Mouse (Mus musculus): ENCODE results near the gene Pcsk5.
"Not testable (repeated sequence)": the region's sequence is repeated elsewhere in the genome, so short reads cannot be mapped to it uniquely, and the experiment has no call there.

The Pcsk5 gene

DNA sequence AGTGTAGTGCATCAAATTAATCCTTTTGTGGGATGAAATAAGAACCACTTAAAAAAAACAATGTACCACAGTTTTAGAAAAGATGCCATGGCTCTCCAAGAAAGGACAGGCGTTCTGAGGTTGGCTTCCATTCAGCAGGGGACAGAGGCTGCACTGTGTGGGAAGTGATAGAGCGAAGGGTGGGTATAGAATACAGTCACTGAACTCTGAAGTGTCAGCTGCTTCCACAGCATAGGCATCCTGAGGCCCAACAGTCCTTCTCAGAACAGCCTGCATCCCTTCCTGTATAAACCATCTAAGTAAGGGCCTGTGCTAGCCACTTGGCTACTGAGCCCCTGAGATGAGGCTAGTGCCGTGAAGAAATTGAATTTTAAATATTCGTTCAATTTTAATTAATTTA, 271.3 kb downstream of the Pcsk5 start:
- DNase-seq = no peak

DNA sequence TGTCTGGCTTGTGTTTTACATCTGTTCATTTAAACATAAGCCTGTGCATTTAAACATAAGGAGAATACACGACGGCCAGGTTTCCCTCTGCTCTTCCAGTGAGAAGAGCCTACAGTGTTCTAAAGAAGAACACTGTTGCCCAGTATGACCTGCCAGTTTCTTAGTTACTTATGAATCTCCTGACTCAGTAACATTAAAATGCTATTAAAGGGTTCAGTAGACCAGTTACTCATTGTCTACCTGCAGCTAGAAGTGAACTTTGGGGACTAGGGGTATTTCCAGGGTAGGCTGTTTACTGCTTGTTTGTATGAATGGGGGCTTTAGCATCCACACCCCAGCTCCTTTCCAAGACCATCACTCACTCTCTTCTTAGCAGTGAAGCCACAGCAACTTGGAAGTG, 278.7 kb downstream of the Pcsk5 start:
- no peak for DNase-seq

DNA sequence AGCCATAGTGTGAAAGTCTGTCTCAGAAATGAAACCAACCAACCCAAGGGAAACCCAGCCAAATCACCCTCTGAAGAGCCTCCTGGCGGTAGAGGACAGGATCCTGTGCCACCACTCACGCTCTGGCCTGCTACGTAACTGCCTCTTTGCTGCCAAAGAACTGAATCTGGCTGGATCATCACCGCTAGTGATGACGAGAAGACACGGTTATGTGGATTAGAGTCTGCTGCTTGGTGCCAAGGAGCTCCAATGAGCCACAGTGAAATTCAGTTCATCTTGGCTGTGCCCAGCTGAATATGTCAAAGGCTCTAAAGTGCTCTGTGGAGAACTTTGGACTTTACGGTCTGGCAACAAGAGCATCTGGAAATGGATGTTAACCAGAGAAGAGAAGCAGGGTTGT, 282.3 kb downstream of the Pcsk5 start:
- DNase-seq = no peak

DNA sequence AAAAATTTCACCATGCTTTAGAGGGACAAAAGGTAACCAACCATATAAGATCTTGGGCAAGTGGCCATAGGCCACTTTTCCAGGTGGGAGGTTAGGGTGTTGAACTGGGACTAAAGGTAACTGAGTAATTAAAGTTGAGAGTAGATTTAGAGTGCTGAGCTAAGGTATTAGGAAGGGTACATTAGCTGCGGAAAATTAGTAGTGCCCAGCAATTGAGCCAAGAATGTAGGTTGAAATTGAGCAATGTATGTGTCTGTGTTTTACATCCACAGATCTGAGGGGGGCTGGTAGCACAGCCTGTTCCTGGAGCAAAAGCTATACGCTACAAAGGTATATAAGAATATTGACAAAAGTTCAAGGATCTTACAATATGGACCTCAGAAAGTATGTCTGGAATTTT, 282.9 kb downstream of the Pcsk5 start:
- no peak for DNase-seq

DNA sequence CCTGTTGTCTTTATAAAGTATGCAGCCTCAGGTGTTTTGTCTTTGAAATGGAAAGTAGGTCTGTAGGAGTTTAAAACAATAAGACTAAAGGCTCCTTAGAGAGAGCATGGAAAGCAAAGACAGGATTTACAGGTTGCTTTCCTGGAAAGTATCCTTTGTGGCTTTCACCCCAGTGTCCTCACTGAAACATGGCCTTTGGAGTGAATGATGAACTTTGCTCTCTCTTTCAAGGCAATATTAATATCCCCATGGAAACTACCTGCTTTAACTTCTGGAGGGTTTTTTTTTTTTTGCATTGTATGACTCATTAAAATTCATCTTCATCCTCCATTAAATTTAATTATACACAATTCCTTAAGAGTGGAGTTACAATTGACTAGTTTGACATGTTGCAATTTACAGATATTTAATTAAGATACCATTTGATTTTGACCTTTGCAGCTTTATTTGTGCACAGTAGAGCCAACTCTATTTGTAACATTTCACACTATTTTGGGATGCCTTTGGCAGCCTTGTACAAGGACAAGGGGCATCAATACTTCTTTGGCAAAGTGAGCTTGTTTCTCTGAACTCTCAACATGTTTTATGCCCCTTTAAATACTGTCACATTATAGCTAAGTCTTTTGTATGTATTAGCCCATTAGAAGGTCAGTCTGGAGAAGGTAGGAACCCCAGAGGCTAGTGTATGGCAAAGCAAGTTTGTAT, 283.9 kb downstream of the Pcsk5 start:
- DNase-seq = no peak

DNA sequence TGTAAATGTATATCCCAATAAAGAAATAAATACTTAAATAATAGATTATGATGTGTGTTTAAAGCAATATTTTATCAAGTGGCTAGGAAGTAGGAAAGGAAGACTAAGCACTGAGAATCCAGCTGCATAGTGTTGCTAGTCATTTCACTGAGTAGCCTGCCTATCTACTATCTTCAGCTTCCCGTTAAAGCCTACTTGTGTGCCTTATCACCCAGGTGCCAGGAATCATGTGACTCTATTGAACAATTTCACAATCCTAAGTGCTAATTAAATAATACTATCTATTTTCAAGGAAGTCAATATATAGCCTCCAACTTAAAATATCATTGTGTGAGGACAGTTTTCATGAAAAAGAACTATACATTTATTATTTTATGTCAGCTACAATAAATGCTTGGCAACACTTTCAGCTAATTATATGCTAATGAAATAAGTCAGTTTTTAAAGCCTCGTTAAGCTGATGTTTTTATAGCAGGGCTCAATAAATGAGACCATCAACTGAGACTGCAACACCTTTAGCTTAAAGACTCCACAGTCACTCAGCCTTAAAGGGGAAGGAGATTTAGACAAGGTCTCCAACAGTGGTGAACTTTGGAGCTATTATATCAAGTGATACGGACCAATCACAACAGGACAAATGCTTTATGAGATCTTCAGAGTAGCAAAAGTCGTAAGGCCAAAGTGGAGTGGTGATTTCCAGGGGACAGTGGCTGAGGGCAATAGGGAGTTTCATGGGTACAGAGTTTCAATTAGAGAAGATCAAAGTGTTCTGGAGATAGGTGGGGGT, 308.5 kb downstream of the Pcsk5 start:
- no peak for DNase-seq

DNA sequence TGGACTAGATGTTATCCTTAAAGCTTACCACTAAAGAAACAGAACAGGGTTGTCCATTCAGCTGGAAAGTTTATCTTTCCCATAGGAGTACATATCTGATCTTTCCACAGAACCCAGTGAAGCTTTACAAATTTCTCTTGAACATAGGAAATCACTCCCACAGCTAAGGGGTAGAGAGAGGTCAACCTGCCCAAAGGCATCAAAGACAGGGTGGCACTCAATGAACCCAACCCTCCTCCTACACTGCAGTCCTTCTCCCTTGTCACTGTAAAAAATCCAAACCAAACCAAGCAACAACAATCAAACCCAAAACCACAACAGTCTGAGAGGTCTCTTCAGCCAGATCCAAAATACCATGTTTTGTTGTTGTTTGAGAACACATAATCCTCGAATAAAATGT, 311.9 kb downstream of the Pcsk5 start:
- DNase-seq = no peak

DNA sequence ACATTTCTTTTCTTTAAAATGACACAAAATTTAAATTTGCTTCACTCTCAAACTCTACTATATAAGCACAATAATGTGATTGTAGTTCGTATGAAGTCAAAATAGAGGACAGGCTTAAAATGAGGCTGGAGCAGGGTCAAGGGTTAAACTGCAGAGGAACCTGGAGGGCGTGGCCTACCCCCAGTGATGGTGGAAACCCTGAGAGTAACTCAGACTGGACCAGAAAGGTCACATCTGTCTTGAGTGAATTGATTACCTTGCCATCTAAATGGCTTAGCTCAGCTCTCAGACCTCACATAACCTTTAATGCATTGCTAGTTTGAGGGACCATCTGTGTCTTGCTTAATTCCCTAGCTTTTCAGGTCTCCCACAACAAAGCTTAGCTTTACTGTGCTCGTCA, 323.0 kb downstream of the Pcsk5 start:
- no peak for DNase-seq

DNA sequence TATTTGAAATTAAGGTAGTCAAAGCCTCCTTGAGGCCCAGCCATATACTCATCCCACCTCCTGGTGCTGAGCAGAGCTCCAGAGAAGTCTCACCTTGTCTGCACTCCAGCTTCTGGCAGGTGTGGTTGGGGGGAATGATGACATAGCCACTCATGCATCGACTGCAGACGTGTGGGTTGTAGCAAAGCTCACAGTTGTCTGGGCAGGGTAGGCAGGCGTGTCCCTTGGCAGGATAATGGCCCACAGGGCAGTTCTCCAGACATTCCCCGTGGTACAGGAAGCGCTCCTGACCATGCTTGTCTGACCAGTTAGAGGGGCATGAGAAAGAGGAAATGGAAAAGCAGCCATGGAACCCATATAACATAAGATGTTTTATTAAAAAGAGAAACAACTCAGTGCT, 326.1 kb downstream of the Pcsk5 start:
- DNase-seq = no peak

DNA sequence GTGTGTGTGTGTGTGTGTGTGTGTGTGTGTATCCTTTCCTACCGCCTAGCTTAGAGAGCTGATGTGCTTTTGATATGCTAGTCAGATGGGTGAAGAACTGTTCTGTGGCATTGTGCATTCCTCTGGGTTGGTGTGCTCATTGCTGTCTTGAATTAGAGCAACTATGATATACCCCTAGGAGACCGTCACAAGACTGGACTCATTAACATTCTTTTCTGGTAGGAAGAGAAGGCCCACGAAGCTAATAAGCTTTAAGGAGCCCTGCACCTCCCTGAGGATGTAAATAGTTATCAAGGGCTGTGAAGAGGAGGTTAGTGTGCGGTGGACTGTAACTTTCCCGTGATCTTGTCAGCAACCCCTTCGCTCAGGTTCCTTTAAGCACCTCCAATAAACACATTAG, 333.2 kb downstream of the Pcsk5 start:
- no peak for DNase-seq

DNA sequence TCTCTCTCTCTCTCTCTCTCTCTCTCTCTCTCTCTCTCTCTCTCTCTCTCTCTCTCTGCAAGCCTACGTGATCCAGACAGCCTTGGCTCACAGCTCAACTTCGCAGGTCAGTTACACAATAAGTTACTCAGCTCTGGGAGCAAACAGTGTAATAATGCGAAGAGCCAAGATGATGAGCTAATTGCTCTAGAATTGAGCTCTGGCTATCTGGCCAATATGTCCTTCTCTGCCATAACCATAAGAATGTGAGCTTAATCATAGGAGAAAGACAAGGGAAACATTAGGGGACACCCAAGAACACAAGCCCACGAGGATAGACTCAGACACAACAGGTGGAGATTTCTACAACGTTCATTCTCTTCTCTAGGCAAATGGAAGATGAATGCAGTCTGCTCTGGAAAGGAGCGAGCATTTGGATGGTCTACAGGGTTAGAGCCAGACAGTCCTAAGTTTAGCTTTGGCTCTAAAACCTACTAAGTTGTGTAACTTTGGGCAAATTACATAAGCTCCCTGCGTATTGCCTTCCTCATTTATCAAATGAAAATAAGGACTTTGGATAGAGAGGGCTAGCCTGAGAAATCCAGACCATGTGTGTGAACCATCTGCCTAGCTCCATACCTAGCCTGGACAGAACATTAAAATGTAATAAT, 338.7 kb downstream of the Pcsk5 start:
- DNase-seq = no peak

DNA sequence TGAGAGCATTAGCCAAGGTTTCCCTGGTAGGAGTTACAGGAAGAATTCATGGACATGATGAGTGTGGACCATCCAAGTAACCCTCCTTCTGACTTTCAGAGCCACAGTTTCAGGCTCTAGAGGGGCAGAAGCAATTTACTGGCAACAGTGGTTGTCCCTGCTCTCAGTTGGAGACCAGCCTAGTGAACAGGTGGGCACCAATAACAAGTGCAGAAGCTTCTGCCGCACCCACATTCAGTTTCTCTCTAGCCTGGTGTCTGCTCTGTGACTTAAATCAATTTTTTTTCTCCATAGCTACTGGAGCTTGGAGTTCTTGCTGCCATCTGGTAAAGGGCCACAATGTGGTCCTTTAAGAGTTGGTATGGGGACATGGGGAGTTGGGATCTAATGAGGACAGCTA, 341.3 kb downstream of the Pcsk5 start:
- no peak for DNase-seq

DNA sequence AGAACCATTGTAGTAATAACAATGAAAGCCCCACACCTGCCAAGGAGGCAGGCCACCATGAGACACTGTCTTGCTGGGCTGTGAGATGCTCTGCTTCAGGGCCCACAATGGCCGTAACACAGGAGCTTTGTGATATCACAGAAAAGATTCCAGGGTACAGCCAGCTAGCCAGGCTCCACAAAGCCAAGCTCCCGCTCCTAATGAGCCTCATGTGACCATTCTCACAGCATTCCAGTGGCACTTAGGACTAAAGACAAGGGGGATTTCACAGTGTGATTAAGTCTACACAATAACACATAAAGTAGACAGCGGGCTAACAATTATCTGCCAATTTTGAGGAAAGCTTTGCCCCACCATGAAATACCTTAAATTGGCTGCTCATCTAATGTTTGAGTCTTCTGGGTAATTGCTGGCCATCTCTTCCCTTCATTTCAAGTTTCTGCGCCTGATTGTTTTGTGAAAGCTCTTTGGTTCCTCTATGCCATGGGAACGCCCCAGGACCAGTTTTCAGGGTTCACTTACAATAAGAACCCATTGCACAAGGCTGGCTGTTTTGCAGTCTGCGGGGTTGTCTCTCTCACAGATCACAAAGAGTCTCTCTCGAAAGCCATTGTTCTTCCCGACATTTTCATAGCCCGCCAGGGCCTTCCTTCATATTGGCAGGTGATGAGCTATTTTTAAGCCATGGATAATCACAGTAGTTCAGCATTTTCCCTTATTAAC, 345.4 kb downstream of the Pcsk5 start:
- DNase-seq = no peak

DNA sequence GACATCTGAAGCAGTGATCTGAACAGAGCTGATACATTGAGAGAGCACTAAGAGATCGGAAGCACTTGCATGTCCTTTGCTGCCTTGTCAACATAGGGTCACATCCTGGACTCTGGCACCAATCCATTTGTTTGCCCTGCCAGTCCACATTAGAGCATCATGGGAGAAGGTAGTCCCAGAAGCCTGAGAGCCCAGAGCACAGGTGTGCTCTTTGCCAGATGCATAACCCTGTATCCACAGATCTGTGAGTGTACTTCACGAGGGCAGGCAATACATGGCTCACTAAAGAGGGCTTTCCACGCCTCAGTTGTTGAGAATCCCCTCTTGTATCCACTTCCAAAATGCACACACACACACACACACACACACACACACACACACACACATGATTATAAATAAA, 346.1 kb downstream of the Pcsk5 start:
- DNase-seq = no peak

DNA sequence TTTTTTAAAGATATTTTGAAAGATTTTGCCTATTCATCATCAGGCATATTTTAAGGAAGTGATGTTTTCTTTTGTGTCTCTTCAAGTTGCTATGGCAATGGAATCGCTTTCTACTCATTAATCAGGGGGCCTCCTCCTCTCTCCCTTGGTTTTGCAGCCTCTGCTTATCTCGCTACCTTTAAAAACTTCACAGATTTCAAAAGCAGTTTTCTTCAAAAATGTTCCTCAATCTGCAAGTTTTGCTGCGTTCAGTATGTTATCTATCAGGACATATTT, 347.6 kb downstream of the Pcsk5 start:
- no peak for DNase-seq

DNA sequence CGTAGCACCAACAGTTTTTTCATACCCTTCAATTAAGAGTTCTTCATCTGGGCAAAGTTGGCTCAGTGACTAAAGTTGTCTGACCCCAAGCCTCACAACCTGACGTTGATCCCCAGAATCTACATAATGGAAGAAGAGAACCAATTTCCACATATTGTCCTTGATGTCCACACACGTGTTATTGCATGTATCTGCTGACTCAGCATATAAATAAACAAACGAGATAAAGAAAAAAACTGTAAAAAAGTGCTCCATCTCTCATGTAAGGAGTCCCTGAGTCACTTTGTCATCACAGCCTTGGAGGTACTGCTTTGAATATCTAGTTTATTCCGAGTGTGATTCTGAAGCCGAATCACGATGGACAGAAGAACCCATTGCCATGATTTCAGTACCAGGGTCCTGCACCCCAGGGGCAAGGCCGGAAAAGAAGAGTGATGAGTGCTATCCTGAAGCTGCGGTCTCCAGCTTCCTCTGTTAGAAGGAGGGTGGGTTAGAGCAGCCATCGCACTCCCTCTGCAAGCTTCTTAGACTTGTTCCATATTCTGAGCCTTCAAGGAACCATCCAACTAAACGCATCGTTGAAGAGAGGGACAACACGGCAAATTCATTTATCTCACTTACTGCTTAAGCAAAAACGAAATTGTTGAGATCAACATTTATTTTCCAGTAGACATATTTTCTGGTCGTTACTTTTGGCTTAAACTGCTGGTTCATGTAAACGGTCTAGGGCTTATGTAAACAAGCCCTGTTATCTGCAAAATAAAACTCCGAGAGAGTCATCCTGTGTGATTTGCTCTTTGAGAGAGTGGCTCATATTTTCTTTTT, 348.2 kb downstream of the Pcsk5 start:
- no peak for DNase-seq

DNA sequence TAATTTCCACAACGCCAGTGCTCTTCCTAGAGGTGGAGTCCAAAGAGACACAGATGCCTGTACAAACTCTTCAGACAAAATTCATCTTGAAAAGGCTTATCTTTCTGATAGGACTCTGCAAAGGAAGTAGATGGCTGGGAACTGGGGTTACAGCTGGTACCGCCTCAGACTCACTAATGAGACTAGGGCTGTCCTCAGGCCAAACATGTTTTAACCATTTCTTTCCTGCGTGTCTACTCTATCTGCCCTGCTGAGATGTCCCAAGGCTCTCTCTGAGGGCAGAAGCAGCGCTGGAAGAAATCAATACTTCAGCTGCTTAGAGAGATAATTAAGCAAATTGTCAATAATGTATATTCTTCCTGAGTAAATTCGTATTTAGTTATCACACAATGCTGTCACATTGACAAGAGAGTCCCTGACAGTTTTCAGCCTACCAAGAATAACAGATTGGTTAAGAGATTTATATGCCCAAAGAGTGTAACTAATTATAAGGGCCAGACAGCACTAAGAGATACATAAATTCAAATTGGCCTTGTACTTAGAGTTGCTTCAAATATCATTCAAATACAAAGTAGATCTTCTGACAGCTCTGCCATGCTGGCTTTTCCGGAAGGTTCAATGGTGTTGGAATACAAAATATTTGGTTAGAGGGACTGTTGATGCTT, 355.2 kb downstream of the Pcsk5 start:
- no peak for DNase-seq

DNA sequence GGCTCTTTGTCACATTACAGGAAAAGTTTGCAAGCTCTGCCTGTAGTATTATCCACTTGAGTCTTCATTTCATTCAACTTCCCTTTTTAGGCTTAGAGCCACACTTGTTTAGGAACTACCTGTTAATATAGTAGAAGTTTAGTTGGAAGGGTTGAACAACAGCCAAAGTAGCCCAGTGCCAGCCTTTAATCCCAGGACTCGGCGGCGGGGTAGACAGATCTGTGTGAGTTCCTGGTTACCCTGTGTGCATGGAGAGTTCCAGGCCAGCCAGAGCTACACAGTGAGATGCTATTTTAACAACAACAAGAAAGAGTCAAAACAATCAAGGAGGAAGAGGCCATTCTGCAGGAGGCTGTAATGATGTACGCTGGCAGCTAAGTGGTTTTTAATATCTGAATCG, 358.0 kb downstream of the Pcsk5 start:
- DNase-seq = no peak

DNA sequence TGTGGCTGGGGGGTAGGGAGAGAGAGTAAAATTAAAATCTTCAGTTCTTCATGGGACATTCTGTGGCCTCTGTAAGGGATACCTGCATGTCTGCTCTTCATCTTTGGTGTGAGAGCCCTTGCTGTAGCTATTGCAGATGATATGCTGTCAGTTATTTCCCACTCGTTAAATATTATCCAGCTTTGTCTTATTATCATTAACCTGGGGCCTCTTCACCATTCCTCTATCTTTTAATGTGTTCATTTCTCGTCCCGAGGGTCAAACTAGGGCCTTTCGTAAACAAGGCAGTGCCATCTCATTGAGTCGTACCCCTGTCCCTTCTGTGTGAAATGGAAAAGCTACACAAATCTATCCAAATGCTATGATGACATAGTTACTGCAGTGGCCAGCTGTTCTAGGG, 361.4 kb downstream of the Pcsk5 start:
- no peak for DNase-seq

DNA sequence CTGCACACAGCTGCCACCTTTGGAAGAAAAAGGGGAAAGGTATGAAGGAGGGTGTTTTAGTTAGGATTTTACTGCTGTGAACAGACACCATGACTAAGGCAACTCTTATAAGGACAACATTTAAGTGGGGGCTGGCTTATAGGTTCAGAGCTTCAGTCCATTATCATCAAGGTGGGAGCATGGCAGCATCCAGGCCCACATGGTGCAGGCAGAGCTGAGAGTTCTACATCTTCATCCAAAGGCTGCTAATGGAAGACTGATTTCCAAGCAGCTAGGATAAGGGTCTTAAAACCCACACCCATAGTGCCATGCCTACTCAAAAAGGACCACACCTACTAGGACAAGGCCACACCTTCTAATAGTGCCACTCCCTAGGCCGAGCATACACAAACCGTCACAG, 364.3 kb downstream of the Pcsk5 start:
- DNase-seq = not testable (repeated sequence)

DNA sequence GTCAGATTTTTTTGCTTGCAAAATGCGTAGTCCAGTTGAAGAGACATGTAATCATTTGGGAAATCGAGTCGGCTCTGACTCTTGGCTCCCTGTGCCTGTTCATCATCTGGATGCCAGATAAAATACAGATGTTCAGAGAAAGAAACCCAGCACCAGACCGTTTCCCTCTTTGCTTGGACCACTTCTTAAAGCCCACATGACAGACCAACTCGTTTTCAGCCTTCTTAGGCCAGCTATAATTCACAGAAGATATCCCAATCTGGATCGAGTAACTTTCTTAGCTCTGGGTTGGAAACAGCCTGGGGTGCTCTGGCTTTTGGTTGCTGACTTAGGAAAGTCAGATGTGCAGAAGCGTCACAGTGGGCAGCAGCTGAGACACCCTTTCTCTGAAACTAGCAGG, 365.6 kb downstream of the Pcsk5 start:
- no peak for DNase-seq

DNA sequence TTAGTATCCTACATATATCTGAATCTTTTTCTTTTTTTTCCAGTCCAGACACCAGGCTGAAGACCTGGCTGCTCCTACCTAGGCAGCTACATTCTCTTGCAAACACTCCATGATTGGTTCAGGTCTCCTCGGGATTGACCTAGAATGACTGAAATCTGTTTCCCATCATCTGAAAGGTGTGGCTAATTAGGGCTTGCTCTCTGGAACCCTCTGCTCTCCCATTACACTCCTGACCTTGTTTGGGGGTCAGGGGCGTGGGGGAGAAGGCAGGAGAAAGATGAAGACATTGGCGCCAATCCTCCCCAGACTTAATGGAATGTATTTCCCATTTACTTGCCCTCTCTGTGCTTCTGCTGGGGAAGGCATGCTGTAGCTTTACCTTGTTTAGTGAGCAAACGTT, 366.2 kb downstream of the Pcsk5 start:
- DNase-seq = no peak
